Mouse (Mus musculus): ENCODE measurements around the gene Gm20431.

DNA sequence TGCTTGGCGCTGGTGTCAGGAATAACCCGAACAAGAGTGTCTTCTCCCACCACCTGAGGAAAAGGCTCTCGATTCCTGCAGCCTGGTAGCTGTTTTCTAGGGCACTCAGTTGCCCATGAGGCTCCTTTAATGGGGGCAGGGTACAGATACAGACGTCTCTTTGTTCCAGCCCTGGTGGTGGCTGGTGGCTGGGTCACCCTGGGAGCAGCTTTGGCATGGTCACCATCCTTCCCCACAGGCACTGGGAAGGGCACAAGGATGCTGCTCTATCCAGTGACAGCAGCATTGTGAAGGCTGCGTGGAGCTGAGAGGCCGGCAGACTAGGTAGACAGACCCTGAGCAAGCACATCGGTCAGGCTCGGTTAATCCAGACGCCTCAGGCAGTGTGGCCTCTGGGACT lies 9.7 kb downstream of the Gm20431 start:
- TF ChIP-seq CTCF (IDR thresholded peaks at IDR 0.05; ENCODE audit: extremely low read depth, insufficient read length, insufficient replicate concordance, low read depth, low read length), result no peak
- no peak for TF ChIP-seq POLR2A (IDR thresholded peaks at IDR 0.05; ENCODE audit: low read depth, low read length)

Measured in small intestine, adult 2 months (tissue).